Mouse (Mus musculus): ENCODE results near the gene D6Wsu163e. TPM values are rescaled to one million over a fixed set of nuclear protein-coding genes. Genes with fewer than 3 reads are reported as not detected.

D6Wsu163e gene
- total and polyA plus RNA-seq, 3 experiments = 28.4 to 31.4 TPM; not detected in 1

- H3K9ac ChIP-seq (ENCODE audit: control insufficient read depth, low read depth, low read length, poor library complexity, severe bottlenecking) = no peak overlapping the region
- H3K4me1 ChIP-seq (ENCODE audit: control insufficient read depth in 1 of 2, insufficient read depth in 2 of 2, low read length in 2 of 2) = peaks cover 0 to 2% of the 10 kb centered on the region in 2 experiments; a peak in 1 of 4 replicates
- H3K27ac ChIP-seq (ENCODE audit: control insufficient read depth, low read depth, low read length) = no peak overlapping the region
- no peaks in the 10 kb centered on the region for H3K9me3 ChIP-seq (replicated peaks; ENCODE audit: insufficient read depth, low read length)
- no peaks in the 10 kb centered on the region for H3K27me3 ChIP-seq (ENCODE audit: control insufficient read depth in 1 of 2, insufficient read depth in 2 of 2, low read length in 2 of 2)
- H3K4me3 ChIP-seq (ENCODE audit: control insufficient read depth in 1 of 2, insufficient read depth in 1 of 2, low read depth in 2 of 2, low read length in 2 of 2) = no peak overlapping the region
- DNase-seq (ENCODE audit: low read depth, low spot score) = no peak
- H3K36me3 ChIP-seq (ENCODE audit: control insufficient read depth in 1 of 2, insufficient read depth in 2 of 2, low read length in 2 of 2) = no peaks in the 10 kb centered on the region; a peak in 1 of 4 replicates
- H3K79me2 ChIP-seq (ENCODE audit: control insufficient read depth, insufficient read depth, low read length, poor library complexity) = no peaks in the 10 kb centered on the region
- TF ChIP-seq CHD2 (IDR thresholded peaks at IDR 0.05; ENCODE audit: low read length) (no peak), POLR2A (IDR thresholded peaks at IDR 0.05; ENCODE audit: control insufficient read depth in 1 of 2, insufficient read depth in 1 of 2, low read depth in 1 of 2, low read length in 2 of 2, poor library complexity in 1 of 2) (no peak), MXI1 (IDR thresholded peaks at IDR 0.05; ENCODE audit: low read depth, low read length) (no peak)
Measured at GRCm38 (mm10) chr6:127020431-127020830, 80.7 kb downstream of the D6Wsu163e start.

GRCm38 (mm10) chr6:127024836-127025235 is 85.1 kb downstream of the D6Wsu163e start:
- Histone ChIP-seq H3K4me1 (ENCODE audit: control insufficient read depth in 1 of 2, insufficient read depth in 2 of 2, low read length in 2 of 2) (peaks cover 0 to 8% of the 10 kb centered on the region in 2 experiments; a peak in 1 of 4 replicates), H3K27ac (ENCODE audit: control insufficient read depth, low read depth, low read length) (no peak overlapping the region), H3K36me3 (ENCODE audit: control insufficient read depth in 1 of 2, insufficient read depth in 2 of 2, low read length in 2 of 2) (no peaks in the 10 kb centered on the region; a peak in 1 of 4 replicates), H3K79me2 (ENCODE audit: control insufficient read depth, insufficient read depth, low read length, poor library complexity) (no peaks in the 10 kb centered on the region), H3K27me3 (ENCODE audit: control insufficient read depth in 1 of 2, insufficient read depth in 2 of 2, low read length in 2 of 2) (no peaks in the 10 kb centered on the region), H3K9ac (ENCODE audit: control insufficient read depth, low read depth, low read length, poor library complexity, severe bottlenecking) (no peak overlapping the region), H3K9me3 (replicated peaks; ENCODE audit: insufficient read depth, low read length) (no peaks in the 10 kb centered on the region), H3K4me3 (ENCODE audit: control insufficient read depth in 1 of 2, insufficient read depth in 1 of 2, low read depth in 2 of 2, low read length in 2 of 2) (no peak overlapping the region)
- DNase-seq (ENCODE audit: low read depth, low spot score) = no peak
- TF ChIP-seq CTCF (IDR thresholded peaks at IDR 0.05 in 2 of 3, conservative IDR thresholded peaks at IDR 0.05 in 1 of 3; ENCODE audit: control insufficient read depth in 1 of 3, insufficient read depth in 1 of 3, low read depth in 2 of 3, low read length in 3 of 3, poor library complexity in 1 of 3, severe bottlenecking in 1 of 3) (no peak), RAD21 (IDR thresholded peaks at IDR 0.05; ENCODE audit: low read depth, low read length) (no peak), RCOR1 (IDR thresholded peaks at IDR 0.05; ENCODE audit: low read depth, low read length) (no peak)

Other genes with a start within 250 kb of the D6Wsu163e start
- gene Kcna6, start 199.3 kb upstream of the D6Wsu163e start, total RNA-seq (2012; rRNA removed) = not detected in 2 replicates
- not detected for gene Kcna6, start 199.3 kb upstream of the D6Wsu163e start, polyA plus RNA-seq (2012; ENCODE audit: insufficient read depth in 1 of 2, insufficient read length in 2 of 2, low read depth in 1 of 2, low replicate concordance in 2 of 2, missing spikeins in 1 of 2)
- 156 and 162 TPM in 2 replicates for gene Ndufa9, start 90.8 kb upstream of the D6Wsu163e start, total RNA-seq (2012; rRNA removed)
- 100 to 1,000 TPM in 1 of 2 experiments, not detected in 1; 176 TPM for gene Ndufa9, start 90.8 kb upstream of the D6Wsu163e start, polyA plus RNA-seq (2012; ENCODE audit: insufficient read depth in 1 of 2, insufficient read length in 2 of 2, low read depth in 1 of 2, low replicate concordance in 2 of 2, missing spikeins in 1 of 2)
- not detected in 2 replicates for gene Akap3, start 86.9 kb upstream of the D6Wsu163e start, total RNA-seq (2012; rRNA removed)
- not detected for gene Akap3, start 86.9 kb upstream of the D6Wsu163e start, polyA plus RNA-seq (2012; ENCODE audit: insufficient read depth in 1 of 2, insufficient read length in 2 of 2, low read depth in 1 of 2, low replicate concordance in 2 of 2, missing spikeins in 1 of 2)
- not detected in 2 replicates for gene Dyrk4, start 18.1 kb upstream of the D6Wsu163e start, total RNA-seq (2012; rRNA removed)
- gene Dyrk4, start 18.1 kb upstream of the D6Wsu163e start, polyA plus RNA-seq (2012; ENCODE audit: insufficient read depth in 1 of 2, insufficient read length in 2 of 2, low read depth in 1 of 2, low replicate concordance in 2 of 2, missing spikeins in 1 of 2) = under 1 TPM in 1 of 2 experiments, not detected in 1; 0.08 TPM
- gene Rad51ap1, start 375 bp upstream of the D6Wsu163e start, total RNA-seq (2012; rRNA removed) = 52.8 and 55.2 TPM in 2 replicates
- gene Rad51ap1, start 375 bp upstream of the D6Wsu163e start, polyA plus RNA-seq (2012; ENCODE audit: insufficient read depth in 1 of 2, insufficient read length in 2 of 2, low read depth in 1 of 2, low replicate concordance in 2 of 2, missing spikeins in 1 of 2) = 100 to 1,000 TPM in 1 of 2 experiments, not detected in 1; 108 TPM
- not detected in 2 replicates for gene Fgf6, start 75.6 kb downstream of the D6Wsu163e start, total RNA-seq (2012; rRNA removed)
- gene Fgf6, start 75.6 kb downstream of the D6Wsu163e start, polyA plus RNA-seq (2012; ENCODE audit: insufficient read depth in 1 of 2, insufficient read length in 2 of 2, low read depth in 1 of 2, low replicate concordance in 2 of 2, missing spikeins in 1 of 2) = not detected
- gene Fgf23, start 132.9 kb downstream of the D6Wsu163e start, total RNA-seq (2012; rRNA removed) = not detected in 2 replicates
- gene Fgf23, start 132.9 kb downstream of the D6Wsu163e start, polyA plus RNA-seq (2012; ENCODE audit: insufficient read depth in 1 of 2, insufficient read length in 2 of 2, low read depth in 1 of 2, low replicate concordance in 2 of 2, missing spikeins in 1 of 2) = not detected
- gene Tigar, start 169.6 kb downstream of the D6Wsu163e start, total RNA-seq (2012; rRNA removed) = 3.2 and 3.8 TPM in 2 replicates
- gene Tigar, start 169.6 kb downstream of the D6Wsu163e start, polyA plus RNA-seq (2012; ENCODE audit: insufficient read depth in 1 of 2, insufficient read length in 2 of 2, low read depth in 1 of 2, low replicate concordance in 2 of 2, missing spikeins in 1 of 2) = 1 to 10 TPM in 1 of 2 experiments, not detected in 1; 5.6 TPM
- gene Ccnd2, start 212.2 kb downstream of the D6Wsu163e start, total RNA-seq (2012; rRNA removed) = 62.3 and 67.3 TPM in 2 replicates
- gene Ccnd2, start 212.2 kb downstream of the D6Wsu163e start, polyA plus RNA-seq (2012; ENCODE audit: insufficient read depth in 1 of 2, insufficient read length in 2 of 2, low read depth in 1 of 2, low replicate concordance in 2 of 2, missing spikeins in 1 of 2) = 100 to 1,000 TPM; 198 to 407 TPM